Mouse (Mus musculus): ENCODE measurements around the gene Cdh23.
A peak's percentile ranks its signal among the peaks of the same experiment; 100 is the strongest.

Gene Cdh23

GRCm38 (mm10) chr10:60577920-60578737, 118.2 kb downstream of the Cdh23 start:
- no peak for DNase-seq (ENCODE audit: low spot score)

- DNase-seq (ENCODE audit: low spot score) = no peak
These were observed 119.0 kb downstream of the Cdh23 start for GRCm38 (mm10) chr10:60577125-60577919.

- DNase-seq (ENCODE audit: low spot score) = no peak
These were observed 121.4 kb downstream of the Cdh23 start for GRCm38 (mm10) chr10:60574851-60575250.

GRCm38 (mm10) chr10:60571491-60571890, 124.8 kb downstream of the Cdh23 start:
- no peak for DNase-seq (ENCODE audit: low spot score)

- DNase-seq (ENCODE audit: low spot score) = no peak
These were observed 129.8 kb downstream of the Cdh23 start for GRCm38 (mm10) chr10:60566369-60567037.

GRCm38 (mm10) chr10:60564136-60564535, 132.2 kb downstream of the Cdh23 start:
- no peak for DNase-seq (ENCODE audit: low spot score)

GRCm38 (mm10) chr10:60562946-60563345, 133.3 kb downstream of the Cdh23 start:
- peak; percentile 26 for DNase-seq (ENCODE audit: low spot score)

GRCm38 (mm10) chr10:60558491-60558927, 137.8 kb downstream of the Cdh23 start:
- peak; percentile 33 for DNase-seq (ENCODE audit: low spot score)

GRCm38 (mm10) chr10:60552951-60553635, 143.2 kb downstream of the Cdh23 start:
- DNase-seq (ENCODE audit: low spot score) = no peak

- DNase-seq (ENCODE audit: low spot score) = no peak
These were observed 157.0 kb downstream of the Cdh23 start for GRCm38 (mm10) chr10:60539164-60539914.

GRCm38 (mm10) chr10:60536098-60536811, 160.0 kb downstream of the Cdh23 start:
- peak; percentile 74 for DNase-seq (ENCODE audit: low spot score)

GRCm38 (mm10) chr10:60532502-60532901, 163.8 kb downstream of the Cdh23 start:
- no peak for DNase-seq (ENCODE audit: low spot score)

- DNase-seq (ENCODE audit: low spot score) = peak; percentile 86
These were observed 164.9 kb downstream of the Cdh23 start for GRCm38 (mm10) chr10:60531349-60531748.

- no peak for DNase-seq (ENCODE audit: low spot score)
These were observed 165.7 kb downstream of the Cdh23 start for GRCm38 (mm10) chr10:60530633-60531032.

- DNase-seq (ENCODE audit: low spot score) = no peak
These were observed 168.3 kb downstream of the Cdh23 start for GRCm38 (mm10) chr10:60527949-60528348.

- no peak for DNase-seq (ENCODE audit: low spot score)
These were observed 171.2 kb downstream of the Cdh23 start for GRCm38 (mm10) chr10:60525081-60525480.

GRCm38 (mm10) chr10:60516286-60516685, 180.0 kb downstream of the Cdh23 start:
- DNase-seq (ENCODE audit: low spot score) = no peak

GRCm38 (mm10) chr10:60498538-60498937, 197.8 kb downstream of the Cdh23 start:
- DNase-seq (ENCODE audit: low spot score) = peak; percentile 15

GRCm38 (mm10) chr10:60495070-60495469, 201.2 kb downstream of the Cdh23 start:
- DNase-seq (ENCODE audit: low spot score) = peak; percentile 14

GRCm38 (mm10) chr10:60491538-60491937, 204.8 kb downstream of the Cdh23 start:
- DNase-seq (ENCODE audit: low spot score) = no peak
